Comparison of ENCODE assay signal across 14 mouse cellular contexts in the genomic region with DNA sequence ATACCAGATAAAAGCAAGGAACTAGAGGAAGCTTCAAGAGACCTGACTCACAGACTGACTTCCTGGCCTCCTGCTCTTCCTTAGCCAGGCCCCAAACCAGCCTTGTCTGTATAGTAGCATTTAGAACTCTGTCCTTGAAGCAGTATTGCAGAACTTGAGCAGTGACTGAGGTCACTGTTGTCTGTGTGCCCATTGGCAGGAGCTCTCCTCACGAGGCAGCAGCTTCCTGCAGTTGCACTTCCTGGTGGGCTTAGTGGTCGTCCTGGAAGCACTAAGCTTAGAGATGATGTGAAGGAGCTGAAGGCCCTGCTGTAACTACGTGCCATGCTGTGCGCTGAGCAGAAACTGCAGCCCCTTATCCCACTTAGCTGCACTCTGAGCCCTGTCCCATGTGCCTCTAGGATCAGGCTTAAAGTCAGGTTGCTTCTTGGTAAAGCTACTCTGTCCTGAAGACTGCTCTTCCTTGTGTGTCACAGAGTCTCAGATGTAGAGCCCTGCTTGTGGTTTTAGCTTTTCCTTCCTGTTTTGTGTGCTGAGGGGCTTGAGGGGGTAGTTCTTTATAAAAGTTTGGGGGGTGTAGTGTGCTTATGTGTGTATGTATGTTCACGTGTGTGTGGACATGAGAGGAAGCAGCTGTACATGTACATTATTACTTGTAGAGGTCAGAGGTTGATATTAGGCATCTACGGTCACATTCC. TPM values are rescaled to one million over a fixed set of nuclear protein-coding genes. Genes with fewer than 3 reads are reported as not detected.
DNase-seq lines count a peak whose midpoint lies in the region; ATAC-seq lines count a peak whose summit lies in the region.
"Had no signal": no experiment of that assay in that cellular context is flagged by ENCODE, and none has a peak within 500 bp of the region (broad histone marks: within the 10 kb centered on the region; RNA-seq: fewer than 3 reads in every experiment).

No protein-coding gene starts in this region.

- H3K36me3 ChIP-seq in liver, embryonic 11.5 days (ENCODE audit: control insufficient read depth, insufficient read depth, low read length): peaks cover 22% of the 10 kb centered on the region

- no peak overlapping the region for H3K4me2 ChIP-seq in liver, embryonic 11.5 days
- H3K4me2 ChIP-seq: heart, embryonic 13.5 days; limb, embryonic 15.5 days had no signal

- no peak for DNase-seq in liver, embryonic 11.5 days (ENCODE audit: low spot score)
- DNase-seq in liver: no peak
- DNase-seq in adrenal gland, postnatal 25 days: peak; percentile 21
- peak; percentile 53 for DNase-seq in thymus, postnatal 4 days
- DNase-seq: gastrocnemius, postnatal 10 days; kidney, postnatal 10 days; lung, postnatal 36 days had no signal

- H3K27ac ChIP-seq in liver, embryonic 11.5 days (ENCODE audit: low read depth, low read length): peak overlapping the region; percentile 34
- H3K27ac ChIP-seq: heart, embryonic 13.5 days; left cerebral cortex, adult 2 months; limb, embryonic 15.5 days had no signal

- WGBS in liver, embryonic 11.5 days: 59% methylated on average over 6 of the region's 6 CpGs

- peaks cover 6% of the 10 kb centered on the region; the same call in 1 of the 2 replicates for H3K4me1 ChIP-seq in liver, embryonic 11.5 days (replicated peaks; ENCODE audit: control insufficient read depth, insufficient read depth, low read length)

- H3K9me3 ChIP-seq in liver, embryonic 11.5 days (ENCODE audit: control insufficient read depth, low read length): no peaks in the 10 kb centered on the region
- H3K9me3 ChIP-seq: heart, embryonic 13.5 days; limb, embryonic 15.5 days had no signal

- no peak overlapping the region for H3K9ac ChIP-seq in liver, embryonic 11.5 days (ENCODE audit: low read depth, low read length)
- H3K9ac ChIP-seq: heart, embryonic 13.5 days; limb, embryonic 15.5 days had no signal

- no peak overlapping the region for H3K4me3 ChIP-seq in liver, embryonic 11.5 days (ENCODE audit: low read depth, low read length)
- H3K4me3 ChIP-seq: erythroblast, embryonic 14.5 days; heart, embryonic 13.5 days; left cerebral cortex, adult 2 months; limb, embryonic 15.5 days had no signal

- no peak for ATAC-seq in liver, embryonic 11.5 days (replicated peaks; ENCODE audit: low FRiP score)
- peak; percentile 62 for ATAC-seq in megakaryocyte, adult 5-6 weeks (ENCODE audit: poor library complexity, severe bottlenecking)
- ATAC-seq in CD4-positive, CD25-positive, alpha-beta regulatory T cell, adult 4 months: no peak
- ATAC-seq in erythroid progenitor cell, adult 5-6 weeks (replicated peaks; ENCODE audit: low FRiP score, poor library complexity, severe bottlenecking): no peak

- no peaks in the 10 kb centered on the region for H3K27me3 ChIP-seq in liver, embryonic 11.5 days (replicated peaks; ENCODE audit: control insufficient read depth, insufficient read depth, low read length)
- H3K27me3 ChIP-seq: heart, embryonic 13.5 days; limb, embryonic 15.5 days had no signal

RNA-seq across cellular contexts. Expression of a gene that starts 57.1 kb away (rescaled TPM):
- polyA plus RNA-seq in liver, embryonic 11.5 days (2014; fragmentation: Nextera tagmentation; extraction: Ambion mirVana): 18.6 and 18.8 TPM in 2 replicates
- total RNA-seq in adrenal gland, postnatal 25 days (2021): 3.1 and 4.6 TPM in 2 replicates
- total RNA-seq in megakaryocyte, adult 5-6 weeks (2015): 8.6 and 11.7 TPM in 2 replicates
- total RNA-seq in megakaryocyte, adult 5-6 weeks (2017): 4.3 and 7.4 TPM in 2 replicates
- polyA plus RNA-seq in CD4-positive, CD25-positive, alpha-beta regulatory T cell, adult 4 months (2017; shearing (Covaris generic)): 10 to 100 TPM; 35.1 to 41.6 TPM
- 107 and 113 TPM in 2 replicates for total RNA-seq in erythroid progenitor cell, adult 5-6 weeks (2015; ENCODE audit: low replicate concordance)
- total RNA-seq in erythroid progenitor cell, adult 5-6 weeks (2017; ENCODE audit: low replicate concordance): 60.6 and 72.4 TPM in 2 replicates

RNA-seq across cellular contexts. Expression of a gene that starts 57.2 kb away (rescaled TPM):
- 61.2 and 62.1 TPM in 2 replicates for polyA plus RNA-seq in liver, embryonic 11.5 days (2014; fragmentation: Nextera tagmentation; extraction: Ambion mirVana)
- 31.9 and 43.5 TPM in 2 replicates for total RNA-seq in adrenal gland, postnatal 25 days (2021)
- total RNA-seq in megakaryocyte, adult 5-6 weeks (2015): 74.3 and 79.6 TPM in 2 replicates
- 17.4 and 18.5 TPM in 2 replicates for total RNA-seq in megakaryocyte, adult 5-6 weeks (2017)
- 100 to 1,000 TPM in 1 of 2 experiments, 10 to 100 TPM in 1; 85.5 to 146 TPM for polyA plus RNA-seq in CD4-positive, CD25-positive, alpha-beta regulatory T cell, adult 4 months (2017; shearing (Covaris generic))
- total RNA-seq in erythroid progenitor cell, adult 5-6 weeks (2015; ENCODE audit: low replicate concordance): 478 and 628 TPM in 2 replicates
- 151 and 353 TPM in 2 replicates for total RNA-seq in erythroid progenitor cell, adult 5-6 weeks (2017; ENCODE audit: low replicate concordance)

Comparison
In these comparisons a context has a peak if more than half of its experiments do, and no peak if none do; other contexts are left out.
1. DNase-seq: peak in adrenal gland, postnatal 25 days (single experiment) and thymus, postnatal 4 days (single experiment); none in liver, embryonic 11.5 days (single experiment) and liver (single experiment).
2. RNA of a gene that starts 57.1 kb away (total RNA-seq): 60.6 to 113 TPM in erythroid progenitor cell, adult 5-6 weeks; 4.3 to 11.7 TPM in megakaryocyte, adult 5-6 weeks and 3.1 to 4.6 TPM in adrenal gland, postnatal 25 days; every median in the first group is over 4 times any median in the second.